In genomic region chrX:98869165-98869564, GRCm38 (mm10) we compare ENCODE assay signal across 29 mouse cellular contexts. TPM values are rescaled to one million over a fixed set of nuclear protein-coding genes. Genes with fewer than 3 reads are reported as not detected.
DNase-seq lines count a peak whose midpoint lies in the region; ATAC-seq and TF ChIP-seq lines count a peak whose summit lies in the region.
"Had no signal": no experiment of that assay in that cellular context is flagged by ENCODE, and none has a peak within 500 bp of the region (broad histone marks: within the 10 kb centered on the region; RNA-seq: fewer than 3 reads in every experiment).

No protein-coding gene starts in this region.

- H3K9me3 ChIP-seq in forebrain, embryonic 12.5 days, result no peaks in the 10 kb centered on the region
- H3K9me3 ChIP-seq: embryonic facial prominence, embryonic 10.5 days; embryonic facial prominence, embryonic 13.5 days; heart, embryonic 10.5 days; heart, embryonic 13.5 days; hindbrain, embryonic 10.5 days; hindbrain, embryonic 13.5 days had no signal

- peaks cover 41% of the 10 kb centered on the region; the same call in 1 of the 2 replicates for H3K79me2 ChIP-seq in macrophage (ENCODE audit: inconsistent target)

- TF ChIP-seq CTCF in bone marrow macrophage, adult 2 months (IDR thresholded peaks at IDR 0.05; ENCODE audit: low read depth, low read length), result no peak

- ATAC-seq in common myeloid progenitor, adult 5-6 weeks (replicated peaks; ENCODE audit: low read depth, poor library complexity, severe bottlenecking), result peak; percentile 59
- ATAC-seq in megakaryocyte progenitor cell, adult 5-6 weeks (replicated peaks; ENCODE audit: poor library complexity), result peak; percentile 75
- ATAC-seq in forebrain, embryonic 12.5 days (ENCODE audit: low FRiP score), result no peak
- ATAC-seq: activated CD4-positive, CD25-positive, alpha-beta regulatory T cell, adult 4 months; CD4-positive, CD25-positive, alpha-beta regulatory T cell, adult 4 months; forebrain, embryonic 14.5 days; forebrain, postnatal 0 days; hindbrain, embryonic 16.5 days had no signal

- no peak for TF ChIP-seq POLR2A in bone marrow macrophage, adult 2 months (IDR thresholded peaks at IDR 0.05; ENCODE audit: borderline replicate concordance, low read depth, low read length)

- peaks cover 8% of the 10 kb centered on the region; the same call in 1 of the 2 replicates for H3K27me3 ChIP-seq in forebrain, embryonic 12.5 days
- H3K27me3 ChIP-seq: heart, embryonic 13.5 days; hindbrain, embryonic 13.5 days had no signal

- 0 out of 2 replicates have a peak overlapping the region, but pooled peaks have one; percentile 27 for H3K27ac ChIP-seq in bone marrow macrophage, adult 2 months (ENCODE audit: insufficient read depth, low read depth, low read length)
- peak overlapping the region; percentile 62; the same call in 1 of the 2 replicates for H3K27ac ChIP-seq in macrophage
- H3K27ac ChIP-seq in forebrain, embryonic 12.5 days, result no peak overlapping the region
- H3K27ac ChIP-seq: embryonic facial prominence, embryonic 10.5 days; embryonic facial prominence, embryonic 13.5 days; gastrocnemius, adult 2 months; heart, adult 2 months; heart, embryonic 10.5 days; heart, embryonic 13.5 days; hindbrain, embryonic 10.5 days; hindbrain, embryonic 13.5 days had no signal

- H3K36me3 ChIP-seq in macrophage (ENCODE audit: inconsistent target), result no peaks in the 10 kb centered on the region
- H3K36me3 ChIP-seq in forebrain, embryonic 12.5 days (replicated peaks), result no peaks in the 10 kb centered on the region
- H3K36me3 ChIP-seq: embryonic facial prominence, embryonic 10.5 days; embryonic facial prominence, embryonic 13.5 days; heart, embryonic 10.5 days; heart, embryonic 13.5 days; hindbrain, embryonic 10.5 days; hindbrain, embryonic 13.5 days had no signal

- peaks cover 35% of the 10 kb centered on the region for H3K4me1 ChIP-seq in bone marrow macrophage, adult 2 months (ENCODE audit: control insufficient read depth, insufficient read depth, low read length)
- H3K4me1 ChIP-seq in forebrain, embryonic 12.5 days, result no peaks in the 10 kb centered on the region
- H3K4me1 ChIP-seq: embryonic facial prominence, embryonic 10.5 days; embryonic facial prominence, embryonic 13.5 days; heart, embryonic 10.5 days; heart, embryonic 13.5 days; hindbrain, embryonic 10.5 days; hindbrain, embryonic 13.5 days had no signal

- no peak overlapping the region for H3K9ac ChIP-seq in forebrain, embryonic 12.5 days
- H3K9ac ChIP-seq: embryonic facial prominence, embryonic 13.5 days; forebrain, postnatal 0 days; heart, embryonic 13.5 days; hindbrain, embryonic 13.5 days had no signal

- H3K4me3 ChIP-seq in bone marrow macrophage, adult 2 months (ENCODE audit: insufficient read depth, low read length), result no peak overlapping the region
- no peak overlapping the region for H3K4me3 ChIP-seq in macrophage (ENCODE audit: inconsistent target)
- no peak overlapping the region for H3K4me3 ChIP-seq in forebrain, embryonic 12.5 days (replicated peaks)
- H3K4me3 ChIP-seq: embryonic facial prominence, embryonic 10.5 days; embryonic facial prominence, embryonic 13.5 days; erythroblast, embryonic 14.5 days; gastrocnemius, adult 2 months; heart, adult 2 months; heart, embryonic 10.5 days; heart, embryonic 13.5 days; hindbrain, embryonic 10.5 days; hindbrain, embryonic 13.5 days had no signal

- H3K4me2 ChIP-seq in forebrain, embryonic 12.5 days, result no peak overlapping the region
- H3K4me2 ChIP-seq: embryonic facial prominence, embryonic 13.5 days; heart, embryonic 13.5 days; hindbrain, embryonic 13.5 days had no signal

- DNase-seq in right cerebral cortex, postnatal 14 days, result no peak
- DNase-seq in layer of hippocampus, adult 18-20 months (ENCODE audit: low spot score in 2 of 2), result no peak
- no peak for DNase-seq in layer of hippocampus, postnatal 25 days (ENCODE audit: extremely low spot score in 1 of 2, low spot score in 1 of 2)
- DNase-seq: adrenal gland, adult 8-10 months; cerebellum, adult 11 months; cerebellum, adult 2 months; cerebellum, adult 9-11 months; cerebellum, postnatal 25 days; embryo, embryonic 11 days; forebrain, postnatal 0 days; gastrocnemius, postnatal 14 days had no signal

- 55% methylated on average over 4 of the region's 5 CpGs for WGBS in macrophage (ENCODE audit: missing documents)
- WGBS in forebrain, embryonic 12.5 days, result 87% methylated on average over 5 of the region's 5 CpGs

RNA-seq across cellular contexts. Expression of gene Ophn1, which starts 21.7 kb away (rescaled TPM):
- polyA plus RNA-seq in bone marrow macrophage, adult 2 months (2012; ENCODE audit: insufficient read depth, insufficient read length, missing spikeins), result 42.4 and 42.6 TPM in 2 replicates
- total RNA-seq in common myeloid progenitor, adult 5-6 weeks (2017), result 1.1 and 2.3 TPM in 2 replicates
- total RNA-seq in macrophage (2018; cell fraction: chromatin; rRNA removed), result 100 to 1,000 TPM in 24 of 26 experiments, 10 to 100 TPM in 2; 25.8 to 296 (median 172) TPM
- 10 to 100 TPM; 17.0 to 40.8 (median 30.1) TPM for total RNA-seq in macrophage (2018; cell fraction: cytosol; rRNA removed)
- total RNA-seq in macrophage (2018; cell fraction: nucleus; rRNA removed), result 100 to 1,000 TPM in 9 of 26 experiments, 10 to 100 TPM in 17; 18.0 to 198 (median 67.1) TPM
- polyA plus RNA-seq in macrophage (2018), result 25.9 to 33.1 TPM (median 27.6 TPM) in 3 replicates
- 0.81 and 0.89 TPM in 2 replicates for total RNA-seq in megakaryocyte progenitor cell, adult 5-6 weeks (2015)
- total RNA-seq in megakaryocyte progenitor cell, adult 5-6 weeks (2017), result 1.8 and 2.8 TPM in 2 replicates
- 29.5 and 32.8 TPM in 2 replicates for polyA plus RNA-seq in forebrain, embryonic 12.5 days (2016; fragmentation: Nextera tagmentation; extraction: Ambion mirVana)
- 10 to 100 TPM; 35.6 to 40.1 TPM for total RNA-seq in layer of hippocampus, adult 18-20 months (2021)
- 10 to 100 TPM; 37.9 to 39.3 TPM for total RNA-seq in layer of hippocampus, postnatal 25 days (2021)
- polyA plus RNA-seq: erythroblast, embryonic 14.5 days had no signal

Comparison
In these comparisons a context has a peak if more than half of its experiments do, and no peak if none do; other contexts are left out.
1. RNA of gene Ophn1, which starts 21.7 kb away (total RNA-seq): 35.6 to 40.1 TPM in layer of hippocampus, adult 18-20 months and 37.9 to 39.3 TPM in layer of hippocampus, postnatal 25 days; 0.81 to 2.8 TPM in megakaryocyte progenitor cell, adult 5-6 weeks and 1.1 to 2.3 TPM in common myeloid progenitor, adult 5-6 weeks; every median in the first group is over 4 times any median in the second.